Mouse (Mus musculus) C2C12 (cell line): Measurements from ENCODE around the gene Ccz1.

Experiments used
- CTCF ChIP-seq: IDR thresholded peaks from one replicate; pipeline ENCODE4 v1.5.1; 2011; ENCODE audit not compliant: control insufficient read depth, insufficient read depth, insufficient read length
- MYOD1 ChIP-seq: IDR thresholded peaks from one replicate; pipeline ENCODE4 v1.6.1; 2011; ENCODE audit warnings: low read depth; ENCODE audit not compliant: control insufficient read depth, insufficient read length
- MYOG ChIP-seq: IDR thresholded peaks from one replicate; pipeline ENCODE4 v1.6.1; 2011; ENCODE audit not compliant: control insufficient read depth, insufficient read length; ENCODE audit errors: extremely low read depth
- USF1 ChIP-seq: IDR thresholded peaks from one replicate; pipeline ENCODE4 v1.6.1; 2011; ENCODE audit warnings: low read depth, mild to moderate bottlenecking, control low read depth, moderate library complexity

DNA sequence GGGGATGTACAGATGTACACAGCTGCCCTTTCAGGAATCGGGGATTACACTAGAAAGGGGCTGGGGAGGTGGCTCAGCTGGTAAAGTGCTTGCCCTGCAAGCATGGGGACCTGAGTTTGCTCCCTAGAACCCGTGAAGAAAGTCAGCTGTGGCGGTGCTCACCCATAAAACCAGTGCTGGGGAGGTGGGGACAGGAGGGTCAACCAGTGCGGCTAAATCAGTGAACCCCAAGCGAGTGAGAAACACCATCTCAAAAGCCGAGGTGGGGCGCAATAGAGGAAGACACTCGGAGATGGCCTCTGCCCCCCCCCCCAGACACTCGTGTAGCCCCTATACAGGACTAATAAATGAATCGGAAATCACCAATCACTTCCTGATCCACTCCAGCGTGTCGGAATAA is 48.0 kb downstream of the Ccz1 start:
- TF ChIP-seq CTCF (no peak), USF1 (no peak), MYOD1 (no peak), MYOG (no peak)
